Mouse (Mus musculus) thymus, postnatal 10 days (tissue): ENCODE measurements around the gene Ppp6r2.

Experiments used
- DNase-seq, 2 experiments: peaks; one replicate each; pipeline ENCODE4 v3.0.0; 2021; ENCODE audit warnings: low spot score in 2 of 2

The Ppp6r2 gene

GRCm38 (mm10) chr15:89309962-89310498 is 98.7 kb downstream of the Ppp6r2 start:
- peak; percentile 71 to 80 for DNase-seq

GRCm38 (mm10) chr15:89313359-89313758 is 102.0 kb downstream of the Ppp6r2 start:
- DNase-seq: no peak

- no peak for DNase-seq
These were observed 102.8 kb downstream of the Ppp6r2 start for GRCm38 (mm10) chr15:89314107-89314506.

- peak in 1 of 2 experiments; percentile 45 for DNase-seq
These were observed 103.3 kb downstream of the Ppp6r2 start for GRCm38 (mm10) chr15:89314511-89315189.

GRCm38 (mm10) chr15:89315190-89315731 is 103.9 kb downstream of the Ppp6r2 start, which contains the start of gene Sbf1:
Sbf1 (minus strand) TSS chr15:89315311.
- DNase-seq: peak; percentile 91 to 92

- peak in 1 of 2 experiments; percentile 45 for DNase-seq
These were observed 104.8 kb downstream of the Ppp6r2 start for GRCm38 (mm10) chr15:89316146-89316545.

- DNase-seq: no peak
These were observed 109.9 kb downstream of the Ppp6r2 start for GRCm38 (mm10) chr15:89321264-89321663.

GRCm38 (mm10) chr15:89322670-89323522 is 111.5 kb downstream of the Ppp6r2 start, which contains the start of gene Adm2:
Adm2 (plus strand) TSS chr15:89322720.
- no peak for DNase-seq

GRCm38 (mm10) chr15:89323656-89324055 is 112.3 kb downstream of the Ppp6r2 start:
- no peak for DNase-seq

- DNase-seq: no peak
These were observed 115.1 kb downstream of the Ppp6r2 start for GRCm38 (mm10) chr15:89326441-89326840.

- DNase-seq: no peak
These were observed 122.9 kb downstream of the Ppp6r2 start, which contains the start of gene Miox for GRCm38 (mm10) chr15:89334271-89334670. Miox (plus strand) TSS chr15:89334398.

GRCm38 (mm10) chr15:89334774-89335537 is 123.6 kb downstream of the Ppp6r2 start:
- DNase-seq: no peak

- DNase-seq: no peak
These were observed 125.1 kb downstream of the Ppp6r2 start for GRCm38 (mm10) chr15:89336422-89336821.
